Mouse (Mus musculus) CH12.LX (cell line): Measurements from ENCODE around the gene Cacna1s. TPM values are rescaled to one million over a fixed set of nuclear protein-coding genes. Genes with fewer than 3 reads are reported as not detected.

ENCODE experiments used
- DNase-seq: peaks from one replicate; pipeline ENCODE4 v3.0.0-alpha.2; 2013; ENCODE audit errors: extremely low read depth
- H3K27ac ChIP-seq: 2 replicates; pipeline ENCODE4 v1.5.1; 2012; ENCODE audit warnings: low read depth, mild to moderate bottlenecking, control low read depth, moderate library complexity; ENCODE audit not compliant: insufficient read depth
- H3K27me3 ChIP-seq: replicated peaks from 2 replicates; pipeline ENCODE3; 2012; ENCODE audit warnings: inconsistent platforms
- H3K36me3 ChIP-seq, 2 experiments: replicated peaks in 1 of 2; 2 replicates each; pipeline versions ENCODE3 to v1.6.1; 2012; ENCODE audit warnings: inconsistent platforms in 1 of 2, low read length in 1 of 2, mild to moderate bottlenecking in 1 of 2, mixed read lengths in 1 of 2, moderate library complexity in 1 of 2; ENCODE audit not compliant: control insufficient read depth in 1 of 2, insufficient read depth in 1 of 2
- H3K4me1 ChIP-seq, 2 experiments: 2 replicates each; pipeline ENCODE4 v1.6.1; 2012; ENCODE audit warnings: inconsistent platforms in 1 of 2, moderate library complexity in 1 of 2; ENCODE audit not compliant: insufficient read depth in 2 of 2, control insufficient read depth in 1 of 2
- H3K4me2 ChIP-seq: 2 replicates; pipeline ENCODE4 v1.6.1; 2012; ENCODE audit warnings: low read depth, mild to moderate bottlenecking, control low read depth; ENCODE audit not compliant: poor library complexity, insufficient read depth, severe bottlenecking
- H3K4me3 ChIP-seq, 3 experiments: fragments of 150-350 bp in 1 of 3; sonication (generic) in 1 of 3; replicated peaks in 1 of 3; 2 replicates each; pipeline versions ENCODE3 to v1.5.1; 2011 to 2012; ENCODE audit warnings: low read depth in 2 of 3, low read length in 2 of 3, mild to moderate bottlenecking in 2 of 3, moderate library complexity in 2 of 3, control low read depth in 1 of 3, improper control_type of control experiment in 1 of 3, inconsistent platforms in 1 of 3, mixed read lengths in 1 of 3; ENCODE audit not compliant: poor library complexity in 1 of 3
- H3K79me2 ChIP-seq: replicated peaks from 2 replicates; pipeline ENCODE4 v1.6.1; 2012; ENCODE audit warnings: mild to moderate bottlenecking, moderate library complexity; ENCODE audit not compliant: control insufficient read depth, poor library complexity, insufficient read depth, severe bottlenecking; ENCODE audit errors: extremely low read depth
- H3K9ac ChIP-seq: 2 replicates; pipeline ENCODE4 v1.6.1; 2012; ENCODE audit warnings: low read depth, mild to moderate bottlenecking, control low read depth, moderate library complexity; ENCODE audit not compliant: insufficient read depth
- H3K9me3 ChIP-seq: replicated peaks from 2 replicates; pipeline ENCODE3; 2012; ENCODE audit warnings: low read length, inconsistent platforms, mixed read lengths
- BHLHE40 ChIP-seq: IDR thresholded peaks from 2 replicates; pipeline ENCODE4 v1.6.1; 2011; ENCODE audit warnings: mild to moderate bottlenecking, low read depth, low read length, improper control_type of control experiment
- CHD1 ChIP-seq: IDR thresholded peaks from 2 replicates; pipeline ENCODE4 v1.6.1; 2012; ENCODE audit warnings: low read depth, low read length, improper control_type of control experiment, inconsistent platforms
- CHD2 ChIP-seq: IDR thresholded peaks from 2 replicates; pipeline ENCODE4 v1.6.1; 2011; ENCODE audit warnings: low read length, improper control_type of control experiment
- ELF1 ChIP-seq: IDR thresholded peaks from 2 replicates; pipeline ENCODE4 v1.6.1; 2014; ENCODE audit warnings: low read depth, mild to moderate bottlenecking, inconsistent platforms, low read length, improper control_type of control experiment
- EP300 ChIP-seq: IDR thresholded peaks from 2 replicates; pipeline ENCODE4 v1.6.1; 2011; ENCODE audit warnings: low read length, improper control_type of control experiment
- ETS1 ChIP-seq: conservative IDR thresholded peaks from 2 replicates; pipeline ENCODE4 v1.6.1; 2012; ENCODE audit warnings: low read depth, mild to moderate bottlenecking, inconsistent platforms, low read length, improper control_type of control experiment, moderate library complexity
- IRF4 ChIP-seq: IDR thresholded peaks from 2 replicates; pipeline ENCODE4 v1.6.1; 2014; ENCODE audit warnings: low read depth, mild to moderate bottlenecking, inconsistent platforms, low read length, improper control_type of control experiment
- KAT2A ChIP-seq: IDR thresholded peaks from 2 replicates; pipeline ENCODE4 v1.6.1; 2012; ENCODE audit warnings: low read length, improper control_type of control experiment, inconsistent platforms; ENCODE audit not compliant: insufficient replicate concordance
- MAFK ChIP-seq: IDR thresholded peaks from 2 replicates; pipeline ENCODE4 v1.6.1; 2011; ENCODE audit warnings: low read length, improper control_type of control experiment; ENCODE audit not compliant: insufficient replicate concordance
- MAX ChIP-seq: IDR thresholded peaks from 2 replicates; pipeline ENCODE4 v1.6.1; 2011; ENCODE audit warnings: low read length, improper control_type of control experiment
- MAZ ChIP-seq: IDR thresholded peaks from 2 replicates; pipeline ENCODE4 v1.6.1; 2012; ENCODE audit warnings: low read depth, mild to moderate bottlenecking, inconsistent platforms, low read length, improper control_type of control experiment, moderate library complexity
- MEF2A ChIP-seq: IDR thresholded peaks from 2 replicates; pipeline ENCODE4 v1.6.1; 2014; ENCODE audit warnings: low read depth, mild to moderate bottlenecking, inconsistent platforms, low read length, improper control_type of control experiment, borderline replicate concordance
- MYC ChIP-seq: IDR thresholded peaks from 2 replicates; pipeline ENCODE4 v1.6.1; 2011; ENCODE audit warnings: low read depth, mild to moderate bottlenecking, improper control_type of control experiment, low read length
- NELFE ChIP-seq: IDR thresholded peaks from 2 replicates; pipeline ENCODE4 v1.6.1; 2011; ENCODE audit warnings: low read depth, low read length, improper control_type of control experiment
- NRF1 ChIP-seq: IDR thresholded peaks from 2 replicates; pipeline ENCODE4 v1.6.1; 2014; ENCODE audit warnings: low read depth, mild to moderate bottlenecking, inconsistent platforms, low read length, improper control_type of control experiment, moderate library complexity
- POLR2A ChIP-seq: IDR thresholded peaks from 2 replicates; pipeline ENCODE4 v1.6.1; 2011; ENCODE audit warnings: low read depth, mild to moderate bottlenecking, improper control_type of control experiment, low read length
- POLR2AphosphoS2 ChIP-seq: IDR thresholded peaks from 2 replicates; pipeline ENCODE4 v1.6.1; 2011; ENCODE audit warnings: low read depth, low read length, improper control_type of control experiment
- RCOR1 ChIP-seq: conservative IDR thresholded peaks from 2 replicates; pipeline ENCODE4 v1.6.1; 2012; ENCODE audit warnings: low read depth, mild to moderate bottlenecking, inconsistent platforms, low read length, improper control_type of control experiment
- SIN3A ChIP-seq: IDR thresholded peaks from 2 replicates; pipeline ENCODE4 v1.6.1; 2012; ENCODE audit warnings: low read length, improper control_type of control experiment, inconsistent platforms
- SMC3 ChIP-seq: IDR thresholded peaks from 2 replicates; pipeline ENCODE4 v1.6.1; 2011; ENCODE audit warnings: low read depth, low read length, improper control_type of control experiment
- TCF12 ChIP-seq: IDR thresholded peaks from 2 replicates; pipeline ENCODE4 v1.6.1; 2014; ENCODE audit warnings: low read depth, mild to moderate bottlenecking, inconsistent platforms, low read length, improper control_type of control experiment
- USF2 ChIP-seq: conservative IDR thresholded peaks from 2 replicates; pipeline ENCODE4 v1.6.1; 2011; ENCODE audit warnings: low read depth, low read length, improper control_type of control experiment
- ZMIZ1 ChIP-seq: IDR thresholded peaks from 2 replicates; pipeline ENCODE4 v1.6.1; 2012; ENCODE audit warnings: low read depth, mild to moderate bottlenecking, inconsistent platforms, low read length, improper control_type of control experiment
- dilution Hi-C: fragments of 300-500 bp; cut with MboI; formaldehyde crosslinking; loops from 2 replicates; pipeline ENCODE4 v1.14.3; 2020; ENCODE audit warnings: low sequenced_read_pairs; ENCODE audit not compliant: extremely low pct_unique_long_range_greater_than_20kb, extremely low pct_ligation_motif_present
- in situ Hi-C: fragments of 300-500 bp; cut with MboI; formaldehyde crosslinking; loops from 3 replicates; pipeline ENCODE4 v1.14.3; 2019; ENCODE audit warnings: low sequenced_read_pairs, low pct_ligation_motif_present, low pct_unique_long_range_greater_than_20kb, mixed read lengths
- polyA plus RNA-seq: library from polyadenylated mRNA; unstranded; fragments of >175 nt; gene quantifications from 2 replicates; pipeline ENCODE4 v1.2.1, GENCODE M21; 2012; ENCODE audit warnings: low read depth; ENCODE audit not compliant: insufficient read length
- total RNA-seq, 2 experiments: library from RNA; depleted of rRNA; stranded (reverse); fragments of 300-350 nt in 1 of 2; fragments of >200 nt in 1 of 2; gene quantifications; 2 replicates each; pipeline ENCODE4 v1.2.3; 2012 to 2014

Cacna1s gene
- total and polyA plus RNA-seq, 3 experiments: 33.9 to 90.0 (median 61.7) TPM

GRCm38 (mm10) chr1:136136547-136136946, 84.0 kb downstream of the Cacna1s start:
- Histone ChIP-seq H3K27ac (peak overlapping the region; percentile 99), H3K79me2 (peaks cover 38% of the 10 kb centered on the region)
- TF ChIP-seq SIN3A (peak; percentile 77), MEF2A (peak; percentile 67), MAFK (0 out of 2 replicates have a peak, but pooled peaks have one; percentile 42), POLR2AphosphoS2 (no peak), ZMIZ1 (no peak), CHD2 (peak; percentile 85), KAT2A (peak; percentile 69; the same call in 1 of the 2 replicates), MYC (peak; percentile 74; the same call in 1 of the 2 replicates), TCF12 (peak; percentile 82), USF2 (no peak), BHLHE40 (peak; percentile 92), RCOR1 (peak; percentile 36; the same call in 1 of the 2 replicates), ELF1 (peak; percentile 49; the same call in 1 of the 2 replicates), IRF4 (no peak), POLR2A (peak; percentile 24; the same call in 1 of the 2 replicates), CHD1 (no peak), MAZ (0 out of 2 replicates have a peak, but pooled peaks have one; percentile 65), MAX (no peak; the same call in 1 of the 2 replicates), EP300 (peak; percentile 76), NELFE (peak; percentile 10; the same call in 1 of the 2 replicates), ETS1 (peak; percentile 96), SMC3 (peak; percentile 21; the same call in 1 of the 2 replicates), NRF1 (0 out of 2 replicates have a peak, but pooled peaks have one; percentile 12)
- TF ChIP-seq, all 38 proteins: peak for 17
- Histone ChIP-seq H3K4me1 (peaks cover 48 to 90% of the 10 kb centered on the region in 2 experiments), H3K4me2 (peak overlapping the region; percentile 52), H3K9ac (peak overlapping the region; percentile 53), H3K27me3 (no peaks in the 10 kb centered on the region), H3K36me3 (peaks cover 0 to 6% of the 10 kb centered on the region in 2 experiments), H3K4me3 (peak overlapping the region; percentile 25 to 46 (median 31)), H3K9me3 (no peaks in the 10 kb centered on the region)
- in situ Hi-C loops (loop anchor here (10.0 kb wide), 1 partner anchor 372 kb away; the partner anchor contains the start of gene Phlda3), dilution Hi-C loops (no loop called here)
- DNase-seq: peak; percentile 81
